Mouse (Mus musculus): ENCODE data around the gene Nostrin.

DNA sequence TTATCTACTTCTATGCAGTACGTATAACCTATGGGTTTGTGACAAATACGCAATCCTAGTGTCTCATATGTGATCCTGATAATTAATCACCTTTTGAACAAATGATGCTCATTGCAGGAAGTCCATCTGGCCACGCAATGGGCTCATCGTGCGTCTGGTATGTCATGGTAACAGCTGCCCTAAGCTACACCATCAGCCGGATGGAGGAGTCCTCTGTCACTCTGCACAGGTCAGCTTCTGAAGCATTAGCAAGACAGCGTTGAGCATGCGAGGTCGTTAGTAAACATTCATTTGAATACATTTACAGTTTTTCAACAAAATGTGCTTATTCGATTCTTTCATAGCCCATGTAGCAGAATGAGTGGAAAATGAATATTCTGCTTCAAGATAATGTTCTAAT is 87.2 kb downstream of the Nostrin start:
- no peak for TF ChIP-seq CHD2 (IDR thresholded peaks at IDR 0.05; ENCODE audit: low read depth, low read length)
- TF ChIP-seq ZC3H11A (IDR thresholded peaks at IDR 0.05; ENCODE audit: borderline replicate concordance, low read depth, low read length), result no peak
